Comparison of ENCODE assay signal across 17 mouse cellular contexts in the genomic region with DNA sequence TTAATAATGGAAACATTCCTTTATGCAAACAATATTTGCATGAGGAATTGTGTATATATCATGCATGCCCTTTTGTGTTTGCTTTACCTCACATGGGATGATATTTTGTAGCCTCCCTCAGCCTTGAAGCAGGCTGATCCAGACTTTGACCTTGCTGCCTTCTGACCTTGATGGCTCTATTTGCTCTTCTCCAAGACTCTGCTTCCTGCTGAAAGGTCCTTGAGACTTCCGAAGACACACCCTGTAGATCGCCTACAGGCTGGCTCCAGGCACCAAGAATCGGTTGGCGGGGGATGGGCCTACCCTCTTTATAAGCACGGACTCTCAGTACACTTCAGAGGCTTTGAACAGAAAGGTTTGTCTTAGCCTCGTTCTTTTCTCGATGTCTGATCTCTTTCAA. TPM values are rescaled to one million over a fixed set of nuclear protein-coding genes. Genes with fewer than 3 reads are reported as not detected.
"Had no signal": no experiment of that assay in that cellular context is flagged by ENCODE, and none has a peak within 500 bp of the region (broad histone marks: within the 10 kb centered on the region; RNA-seq: fewer than 3 reads in every experiment).

No protein-coding gene starts in this region.

RNA-seq across cellular contexts. Expression of a gene that starts 9.0 kb away (rescaled TPM):
- total RNA-seq: megakaryocyte progenitor cell, adult 5-6 weeks; midbrain, postnatal 0 days; monocyte, adult 5-6 weeks had no signal
- polyA plus RNA-seq: liver, embryonic 15.5 days; liver, postnatal 0 days; lung, adult 2 months; lung, embryonic 15.5 days; lung, postnatal 0 days; macrophage; midbrain, embryonic 11.5 days; midbrain, embryonic 13.5 days; midbrain, embryonic 15.5 days; midbrain, postnatal 0 days; neural tube, embryonic 12.5 days; neural tube, embryonic 14.5 days; spleen, adult 2 months; stomach, embryonic 15.5 days; thymus, postnatal 0 days had no signal
